Comparison of ENCODE assay signal across 7 mouse cellular contexts in genomic region chr2:27043461-27043860, GRCm38 (mm10). TPM values are rescaled to one million over a fixed set of nuclear protein-coding genes. Genes with fewer than 3 reads are reported as not detected.
DNase-seq lines count a peak whose midpoint lies in the region; ATAC-seq lines count a peak whose summit lies in the region.

No protein-coding gene starts in this region.

- H3K27ac ChIP-seq in embryonic facial prominence, embryonic 15.5 days (replicated peaks) = no peak overlapping the region
- no peak overlapping the region for H3K27ac ChIP-seq in heart, embryonic 12.5 days (ENCODE audit: poor library complexity, severe bottlenecking)
- H3K27ac ChIP-seq in kidney, embryonic 16.5 days (ENCODE audit: low read length) = no peak overlapping the region
- no peak overlapping the region for H3K27ac ChIP-seq in neural tube, embryonic 11.5 days (ENCODE audit: low read depth, low read length)
- no peak overlapping the region for H3K27ac ChIP-seq in stomach, embryonic 15.5 days

- 0 out of 2 replicates have a peak, but pooled peaks cover 2% of the 10 kb centered on the region for H3K27me3 ChIP-seq in embryonic facial prominence, embryonic 15.5 days
- 0 out of 2 replicates have a peak, but pooled peaks cover 16% of the 10 kb centered on the region for H3K27me3 ChIP-seq in heart, embryonic 12.5 days (replicated peaks)
- H3K27me3 ChIP-seq in kidney, embryonic 16.5 days (ENCODE audit: insufficient read depth, low read length) = no peaks in the 10 kb centered on the region
- H3K27me3 ChIP-seq in neural tube, embryonic 11.5 days (ENCODE audit: control insufficient read depth, insufficient read depth, low read length) = no peaks in the 10 kb centered on the region
- H3K27me3 ChIP-seq in stomach, embryonic 15.5 days (replicated peaks) = no peaks in the 10 kb centered on the region

- H3K4me2 ChIP-seq in embryonic facial prominence, embryonic 15.5 days (replicated peaks) = no peak overlapping the region
- no peak overlapping the region for H3K4me2 ChIP-seq in heart, embryonic 12.5 days
- H3K4me2 ChIP-seq in kidney, embryonic 16.5 days (replicated peaks; ENCODE audit: low read depth, low read length) = no peak overlapping the region
- H3K4me2 ChIP-seq in neural tube, embryonic 11.5 days (ENCODE audit: low read depth) = no peak overlapping the region
- H3K4me2 ChIP-seq in stomach, embryonic 15.5 days = no peak overlapping the region

- ATAC-seq in embryonic facial prominence, embryonic 15.5 days (ENCODE audit: insufficient number of reproducible peaks, low FRiP score, low TSS enrichment, low read depth) = peak; percentile 63; the same call in 1 of the 2 replicates
- peak; percentile 69 for ATAC-seq in heart, embryonic 12.5 days (ENCODE audit: insufficient number of reproducible peaks, low FRiP score)
- ATAC-seq in kidney, embryonic 16.5 days (ENCODE audit: low FRiP score, low TSS enrichment) = peak; percentile 82
- peak; percentile 82 for ATAC-seq in neural tube, embryonic 11.5 days (ENCODE audit: insufficient read depth, low FRiP score, low TSS enrichment)
- peak; percentile 76; the same call in 1 of the 2 replicates for ATAC-seq in stomach, embryonic 15.5 days (ENCODE audit: insufficient read depth, low FRiP score, low read depth)

- H3K36me3 ChIP-seq in embryonic facial prominence, embryonic 15.5 days = no peaks in the 10 kb centered on the region
- H3K36me3 ChIP-seq in heart, embryonic 12.5 days = no peaks in the 10 kb centered on the region
- no peaks in the 10 kb centered on the region for H3K36me3 ChIP-seq in kidney, embryonic 16.5 days (ENCODE audit: insufficient read depth, low read length)
- no peaks in the 10 kb centered on the region for H3K36me3 ChIP-seq in neural tube, embryonic 11.5 days (ENCODE audit: control insufficient read depth, insufficient read depth, low read length)
- no peaks in the 10 kb centered on the region for H3K36me3 ChIP-seq in stomach, embryonic 15.5 days

- 0 out of 2 replicates have a peak, but pooled peaks cover 7% of the 10 kb centered on the region for H3K4me1 ChIP-seq in embryonic facial prominence, embryonic 15.5 days
- peaks cover 7% of the 10 kb centered on the region; the same call in 1 of the 2 replicates for H3K4me1 ChIP-seq in heart, embryonic 12.5 days (replicated peaks)
- no peaks in the 10 kb centered on the region for H3K4me1 ChIP-seq in kidney, embryonic 16.5 days (ENCODE audit: insufficient read depth, low read length)
- no peaks in the 10 kb centered on the region for H3K4me1 ChIP-seq in neural tube, embryonic 11.5 days (ENCODE audit: control insufficient read depth, insufficient read depth, low read length)
- H3K4me1 ChIP-seq in stomach, embryonic 15.5 days = peaks cover 5% of the 10 kb centered on the region; the same call in 1 of the 2 replicates

- H3K9me3 ChIP-seq in embryonic facial prominence, embryonic 15.5 days (replicated peaks) = no peaks in the 10 kb centered on the region
- no peaks in the 10 kb centered on the region for H3K9me3 ChIP-seq in heart, embryonic 12.5 days (replicated peaks)
- no peaks in the 10 kb centered on the region for H3K9me3 ChIP-seq in kidney, embryonic 16.5 days (ENCODE audit: low read length)
- no peaks in the 10 kb centered on the region for H3K9me3 ChIP-seq in neural tube, embryonic 11.5 days (ENCODE audit: control insufficient read depth, low read length)
- no peaks in the 10 kb centered on the region for H3K9me3 ChIP-seq in stomach, embryonic 15.5 days

- no peak overlapping the region for H3K9ac ChIP-seq in embryonic facial prominence, embryonic 15.5 days
- no peak overlapping the region for H3K9ac ChIP-seq in heart, embryonic 12.5 days
- H3K9ac ChIP-seq in kidney, embryonic 16.5 days (replicated peaks; ENCODE audit: low read length) = no peak overlapping the region
- no peak overlapping the region for H3K9ac ChIP-seq in neural tube, embryonic 11.5 days (ENCODE audit: low read length)
- H3K9ac ChIP-seq in stomach, embryonic 15.5 days = no peak overlapping the region

- peak; percentile 84 for DNase-seq in adrenal gland, postnatal 25 days
- peak; percentile 79 for DNase-seq in liver
- DNase-seq in neural tube, embryonic 11.5 days (ENCODE audit: low spot score) = peak; percentile 85

- 21% methylated on average over 3 of the region's 3 CpGs for WGBS in embryonic facial prominence, embryonic 15.5 days
- 17% methylated on average over 3 of the region's 3 CpGs for WGBS in heart, embryonic 12.5 days
- 22% methylated on average over 3 of the region's 3 CpGs for WGBS in kidney, embryonic 16.5 days
- 35% methylated on average over 3 of the region's 3 CpGs for WGBS in neural tube, embryonic 11.5 days
- WGBS in stomach, embryonic 15.5 days = 24% methylated on average over 3 of the region's 3 CpGs

- no peak overlapping the region for H3K4me3 ChIP-seq in embryonic facial prominence, embryonic 15.5 days (replicated peaks)
- H3K4me3 ChIP-seq in heart, embryonic 12.5 days = no peak overlapping the region
- H3K4me3 ChIP-seq in kidney, embryonic 16.5 days (ENCODE audit: low read length) = no peak overlapping the region
- H3K4me3 ChIP-seq in neural tube, embryonic 11.5 days (ENCODE audit: low read depth, low read length) = no peak overlapping the region
- H3K4me3 ChIP-seq in stomach, embryonic 15.5 days (replicated peaks) = no peak overlapping the region

RNA-seq across cellular contexts. Expression of gene Slc2a6, which starts 15.7 kb away (rescaled TPM):
- 0.71 and 0.97 TPM in 2 replicates for total RNA-seq in adrenal gland, postnatal 25 days (2021)
- polyA plus RNA-seq in embryonic facial prominence, embryonic 15.5 days (2015; fragmentation: Nextera tagmentation; extraction: Ambion mirVana) = 0.91 and 1.1 TPM in 2 replicates
- 0.10 and 0.47 TPM in 2 replicates for polyA plus RNA-seq in heart, embryonic 12.5 days (2016; fragmentation: Nextera tagmentation; extraction: Ambion mirVana)
- 0.33 and 0.84 TPM in 2 replicates for polyA plus RNA-seq in kidney, embryonic 16.5 days (2015; fragmentation: Nextera tagmentation; extraction: Ambion mirVana)
- polyA plus RNA-seq in neural tube, embryonic 11.5 days (2014; fragmentation: Nextera tagmentation; extraction: Ambion mirVana) = 2.9 and 4.1 TPM in 2 replicates
- polyA plus RNA-seq in stomach, embryonic 15.5 days (2015; fragmentation: Nextera tagmentation; extraction: Ambion mirVana) = 1.1 and 1.3 TPM in 2 replicates

RNA-seq across cellular contexts. Expression of gene Mymk, which starts 28.5 kb away (rescaled TPM):
- not detected in 2 replicates for total RNA-seq in adrenal gland, postnatal 25 days (2021)
- 63.7 and 71.1 TPM in 2 replicates for polyA plus RNA-seq in embryonic facial prominence, embryonic 15.5 days (2015; fragmentation: Nextera tagmentation; extraction: Ambion mirVana)
- polyA plus RNA-seq in heart, embryonic 12.5 days (2016; fragmentation: Nextera tagmentation; extraction: Ambion mirVana) = 0.17 and 0.18 TPM in 2 replicates
- 1.5 and 1.6 TPM in 2 replicates for polyA plus RNA-seq in kidney, embryonic 16.5 days (2015; fragmentation: Nextera tagmentation; extraction: Ambion mirVana)
- polyA plus RNA-seq in neural tube, embryonic 11.5 days (2014; fragmentation: Nextera tagmentation; extraction: Ambion mirVana) = 11.5 and 14.5 TPM in 2 replicates
- polyA plus RNA-seq in stomach, embryonic 15.5 days (2015; fragmentation: Nextera tagmentation; extraction: Ambion mirVana) = 0.28 and 1.3 TPM in 2 replicates

RNA-seq across cellular contexts. Expression of gene Cacfd1, which starts 33.7 kb away (rescaled TPM):
- 47.5 and 53.5 TPM in 2 replicates for total RNA-seq in adrenal gland, postnatal 25 days (2021)
- 72.7 and 82.7 TPM in 2 replicates for polyA plus RNA-seq in embryonic facial prominence, embryonic 15.5 days (2015; fragmentation: Nextera tagmentation; extraction: Ambion mirVana)
- polyA plus RNA-seq in heart, embryonic 12.5 days (2016; fragmentation: Nextera tagmentation; extraction: Ambion mirVana) = 40.0 and 41.6 TPM in 2 replicates
- 70.2 and 70.3 TPM in 2 replicates for polyA plus RNA-seq in kidney, embryonic 16.5 days (2015; fragmentation: Nextera tagmentation; extraction: Ambion mirVana)
- polyA plus RNA-seq in neural tube, embryonic 11.5 days (2014; fragmentation: Nextera tagmentation; extraction: Ambion mirVana) = 98.7 and 121 TPM in 2 replicates
- 61.6 and 65.4 TPM in 2 replicates for polyA plus RNA-seq in stomach, embryonic 15.5 days (2015; fragmentation: Nextera tagmentation; extraction: Ambion mirVana)

RNA-seq across cellular contexts. Expression of gene Adamtsl2, which starts 35.7 kb away (rescaled TPM):
- total RNA-seq in adrenal gland, postnatal 25 days (2021) = 17.4 and 17.9 TPM in 2 replicates
- polyA plus RNA-seq in embryonic facial prominence, embryonic 15.5 days (2015; fragmentation: Nextera tagmentation; extraction: Ambion mirVana) = 3.8 and 5.0 TPM in 2 replicates
- 10.9 and 12.2 TPM in 2 replicates for polyA plus RNA-seq in heart, embryonic 12.5 days (2016; fragmentation: Nextera tagmentation; extraction: Ambion mirVana)
- 1.6 and 2.0 TPM in 2 replicates for polyA plus RNA-seq in kidney, embryonic 16.5 days (2015; fragmentation: Nextera tagmentation; extraction: Ambion mirVana)
- polyA plus RNA-seq in neural tube, embryonic 11.5 days (2014; fragmentation: Nextera tagmentation; extraction: Ambion mirVana) = 6.5 and 7.2 TPM in 2 replicates
- 3.0 and 3.8 TPM in 2 replicates for polyA plus RNA-seq in stomach, embryonic 15.5 days (2015; fragmentation: Nextera tagmentation; extraction: Ambion mirVana)
